Mouse (Mus musculus) CD4-positive, CD25-positive, alpha-beta regulatory T cell, adult 2 months (primary cell): Measurements from ENCODE around the gene Dlg2.

Experiments used
- DNase-seq: peaks from one replicate; pipeline ENCODE4 v3.0.0-alpha.2; 2012; ENCODE audit warnings: low read depth, low spot score

Gene Dlg2

GRCm38 (mm10) chr7:90539481-90540402, 63.3 kb downstream of the Dlg2 start:
- peak; percentile 5 for DNase-seq

GRCm38 (mm10) chr7:90540811-90541323, 64.4 kb downstream of the Dlg2 start:
- DNase-seq, result no peak

- DNase-seq, result no peak
Observed at GRCm38 (mm10) chr7:90553399-90553798, 76.9 kb downstream of the Dlg2 start.

GRCm38 (mm10) chr7:90554421-90554820, 77.9 kb downstream of the Dlg2 start:
- no peak for DNase-seq

GRCm38 (mm10) chr7:90569130-90569529, 92.7 kb downstream of the Dlg2 start:
- DNase-seq, result no peak

GRCm38 (mm10) chr7:90587795-90588194, 111.3 kb downstream of the Dlg2 start:
- DNase-seq, result no peak

GRCm38 (mm10) chr7:90588318-90588717, 111.8 kb downstream of the Dlg2 start:
- DNase-seq, result no peak

- DNase-seq, result no peak
Observed at GRCm38 (mm10) chr7:90609764-90610163, 133.3 kb downstream of the Dlg2 start.

GRCm38 (mm10) chr7:90630546-90630945, 154.1 kb downstream of the Dlg2 start:
- DNase-seq, result no peak

- no peak for DNase-seq
Observed at GRCm38 (mm10) chr7:90649512-90649911, 173.0 kb downstream of the Dlg2 start.

GRCm38 (mm10) chr7:90651128-90651527, 174.7 kb downstream of the Dlg2 start:
- no peak for DNase-seq

GRCm38 (mm10) chr7:90651611-90652010, 175.1 kb downstream of the Dlg2 start:
- no peak for DNase-seq

- no peak for DNase-seq
Observed at GRCm38 (mm10) chr7:90658593-90658992, 182.1 kb downstream of the Dlg2 start.

- no peak for DNase-seq
Observed at GRCm38 (mm10) chr7:90694050-90694449, 217.6 kb downstream of the Dlg2 start.

- DNase-seq, result no peak
Observed at GRCm38 (mm10) chr7:90696181-90696950, 219.9 kb downstream of the Dlg2 start.

GRCm38 (mm10) chr7:90703163-90703852, 226.8 kb downstream of the Dlg2 start:
- no peak for DNase-seq

- DNase-seq, result no peak
Observed at GRCm38 (mm10) chr7:90703951-90704350, 227.5 kb downstream of the Dlg2 start.

GRCm38 (mm10) chr7:90734086-90734485, 257.6 kb downstream of the Dlg2 start:
- DNase-seq, result no peak

- DNase-seq, result no peak
Observed at GRCm38 (mm10) chr7:90736369-90736768, 259.9 kb downstream of the Dlg2 start.

GRCm38 (mm10) chr7:90748636-90749035, 272.2 kb downstream of the Dlg2 start:
- DNase-seq, result no peak

GRCm38 (mm10) chr7:90787945-90788344, 311.5 kb downstream of the Dlg2 start:
- DNase-seq, result no peak

GRCm38 (mm10) chr7:90791522-90791921, 315.1 kb downstream of the Dlg2 start:
- no peak for DNase-seq
